17 mouse cellular contexts compared by ENCODE assay signal in genomic region chr11:115738275-115738885, GRCm38 (mm10). TPM values are rescaled to one million over a fixed set of nuclear protein-coding genes. Genes with fewer than 3 reads are reported as not detected.
DNase-seq lines count a peak whose midpoint lies in the region; ATAC-seq lines count a peak whose summit lies in the region.
"Had no signal": no experiment of that assay in that cellular context is flagged by ENCODE, and none has a peak within 500 bp of the region (broad histone marks: within the 10 kb centered on the region; RNA-seq: fewer than 3 reads in every experiment).

No protein-coding gene starts in this region.

- H3K27ac ChIP-seq in forebrain, embryonic 10.5 days: peak overlapping the region; percentile 68
- no peak overlapping the region for H3K27ac ChIP-seq in forebrain, embryonic 12.5 days
- H3K27ac ChIP-seq in limb, embryonic 13.5 days: no peak overlapping the region; the same call in 1 of the 2 replicates
- no peak overlapping the region for H3K27ac ChIP-seq in limb, embryonic 10.5 days
- H3K27ac ChIP-seq: kidney, embryonic 15.5 days; liver, embryonic 12.5 days had no signal

- H3K4me2 ChIP-seq in forebrain, embryonic 12.5 days: no peak overlapping the region
- 0 out of 2 replicates have a peak overlapping the region, but pooled peaks have one; percentile 1 for H3K4me2 ChIP-seq in limb, embryonic 13.5 days (replicated peaks)
- H3K4me2 ChIP-seq: kidney, embryonic 15.5 days; liver, embryonic 12.5 days had no signal

- intact Hi-C loops in heart, postnatal 10 days (cut with DNase I): no loop called here

- ATAC-seq in forebrain, embryonic 12.5 days (ENCODE audit: low FRiP score): no peak
- ATAC-seq in limb, embryonic 13.5 days (ENCODE audit: low FRiP score, low read depth): no peak
- ATAC-seq in cerebellum, adult (ENCODE audit: insufficient number of reproducible peaks, low FRiP score, low TSS enrichment): no peak
- ATAC-seq: activated CD4-positive, CD25-positive, alpha-beta regulatory T cell, adult 4 months; liver, embryonic 12.5 days had no signal

- WGBS in forebrain, embryonic 10.5 days: 74% methylated on average over 13 of the region's 13 CpGs
- WGBS in forebrain, embryonic 12.5 days: 74% methylated on average over 13 of the region's 13 CpGs
- WGBS in limb, embryonic 13.5 days: 27% methylated on average over 13 of the region's 13 CpGs
- 58% methylated on average over 13 of the region's 13 CpGs for WGBS in limb, embryonic 10.5 days

- H3K27me3 ChIP-seq in forebrain, embryonic 10.5 days (ENCODE audit: poor library complexity, severe bottlenecking): no peaks in the 10 kb centered on the region
- H3K27me3 ChIP-seq in forebrain, embryonic 12.5 days: no peaks in the 10 kb centered on the region
- H3K27me3 ChIP-seq in limb, embryonic 13.5 days: no peaks in the 10 kb centered on the region
- H3K27me3 ChIP-seq in limb, embryonic 10.5 days (ENCODE audit: low read depth, poor library complexity, severe bottlenecking): no peaks in the 10 kb centered on the region
- H3K27me3 ChIP-seq: kidney, embryonic 15.5 days had no signal

- no peaks in the 10 kb centered on the region for H3K36me3 ChIP-seq in forebrain, embryonic 10.5 days (replicated peaks)
- no peaks in the 10 kb centered on the region for H3K36me3 ChIP-seq in forebrain, embryonic 12.5 days (replicated peaks)
- H3K36me3 ChIP-seq in limb, embryonic 13.5 days: no peaks in the 10 kb centered on the region
- no peaks in the 10 kb centered on the region for H3K36me3 ChIP-seq in limb, embryonic 10.5 days
- H3K36me3 ChIP-seq: G1E; kidney, embryonic 15.5 days; liver, embryonic 12.5 days had no signal

- peaks cover 23% of the 10 kb centered on the region for H3K4me1 ChIP-seq in forebrain, embryonic 10.5 days
- H3K4me1 ChIP-seq in forebrain, embryonic 12.5 days: peaks cover 18% of the 10 kb centered on the region
- peaks cover 20% of the 10 kb centered on the region for H3K4me1 ChIP-seq in limb, embryonic 13.5 days
- peaks cover 9% of the 10 kb centered on the region for H3K4me1 ChIP-seq in limb, embryonic 10.5 days

- DNase-seq in forebrain, embryonic 10.5 days (ENCODE audit: extremely low spot score, low spot score): no peak
- DNase-seq in limb, embryonic 10.5 days (ENCODE audit: low spot score): no peak
- DNase-seq in R1 (ENCODE audit: low read depth, low spot score): peak; percentile 24
- DNase-seq in heart, postnatal 10 days: peak; percentile 36 to 38
- DNase-seq in thymus, postnatal 0 days (ENCODE audit: low spot score): no peak
- DNase-seq: layer of hippocampus, postnatal 36 days; right cerebral cortex, postnatal 14 days; thymus, postnatal 36 days had no signal

- no peak overlapping the region for H3K4me3 ChIP-seq in forebrain, embryonic 10.5 days
- no peak overlapping the region for H3K4me3 ChIP-seq in forebrain, embryonic 12.5 days (replicated peaks)
- H3K4me3 ChIP-seq in limb, embryonic 13.5 days: no peak overlapping the region
- H3K4me3 ChIP-seq in limb, embryonic 10.5 days: no peak overlapping the region
- H3K4me3 ChIP-seq: erythroblast, embryonic 14.5 days; kidney, embryonic 15.5 days; liver, embryonic 12.5 days; megakaryocyte, embryonic 14.5 days had no signal

- no peak overlapping the region for H3K9ac ChIP-seq in forebrain, embryonic 12.5 days
- 0 out of 2 replicates have a peak overlapping the region, but pooled peaks have one; percentile 19 for H3K9ac ChIP-seq in limb, embryonic 13.5 days
- H3K9ac ChIP-seq: kidney, embryonic 15.5 days; liver, embryonic 12.5 days had no signal

- no peaks in the 10 kb centered on the region for H3K9me3 ChIP-seq in forebrain, embryonic 10.5 days
- no peaks in the 10 kb centered on the region for H3K9me3 ChIP-seq in forebrain, embryonic 12.5 days
- H3K9me3 ChIP-seq in limb, embryonic 13.5 days: no peaks in the 10 kb centered on the region
- no peaks in the 10 kb centered on the region for H3K9me3 ChIP-seq in limb, embryonic 10.5 days (replicated peaks)
- H3K9me3 ChIP-seq: G1E; kidney, embryonic 15.5 days; liver, embryonic 12.5 days; megakaryocyte, embryonic 14.5 days had no signal

RNA-seq across cellular contexts. Expression of gene Tmem94, which starts 26.9 kb away (rescaled TPM):
- 36.8 and 38.1 TPM in 2 replicates for polyA plus RNA-seq in forebrain, embryonic 10.5 days (2016; fragmentation: Nextera tagmentation; extraction: Ambion mirVana)
- polyA plus RNA-seq in forebrain, embryonic 12.5 days (2016; fragmentation: Nextera tagmentation; extraction: Ambion mirVana): 39.0 and 45.2 TPM in 2 replicates
- polyA plus RNA-seq in limb, embryonic 13.5 days (2015; fragmentation: Nextera tagmentation; extraction: Ambion mirVana): 22.7 and 31.9 TPM in 2 replicates
- polyA plus RNA-seq in limb, embryonic 10.5 days (2016; fragmentation: Nextera tagmentation; extraction: Ambion mirVana): 30.6 and 37.7 TPM in 2 replicates
- total RNA-seq in heart, postnatal 10 days (2021): 100 to 1,000 TPM; 106 to 116 TPM
- 8.3 and 9.5 TPM in 2 replicates for polyA plus RNA-seq in thymus, postnatal 0 days (2015; fragmentation: Nextera tagmentation; extraction: Ambion mirVana)

RNA-seq across cellular contexts. Expression of gene Grb2, which starts 30.0 kb away (rescaled TPM):
- 74.4 and 79.6 TPM in 2 replicates for polyA plus RNA-seq in forebrain, embryonic 10.5 days (2016; fragmentation: Nextera tagmentation; extraction: Ambion mirVana)
- polyA plus RNA-seq in forebrain, embryonic 12.5 days (2016; fragmentation: Nextera tagmentation; extraction: Ambion mirVana): 124 and 137 TPM in 2 replicates
- 96.5 and 102 TPM in 2 replicates for polyA plus RNA-seq in limb, embryonic 13.5 days (2015; fragmentation: Nextera tagmentation; extraction: Ambion mirVana)
- 77.2 and 87.8 TPM in 2 replicates for polyA plus RNA-seq in limb, embryonic 10.5 days (2016; fragmentation: Nextera tagmentation; extraction: Ambion mirVana)
- 100 to 1,000 TPM; 122 to 144 TPM for total RNA-seq in heart, postnatal 10 days (2021)
- 143 and 144 TPM in 2 replicates for polyA plus RNA-seq in thymus, postnatal 0 days (2015; fragmentation: Nextera tagmentation; extraction: Ambion mirVana)

Comparison
In these comparisons a context has a peak if more than half of its experiments do, and no peak if none do; other contexts are left out.
1. DNase-seq: peak in R1 (single experiment) and heart, postnatal 10 days (2 of 2); none in forebrain, embryonic 10.5 days (single experiment), limb, embryonic 10.5 days (single experiment) and thymus, postnatal 0 days (single experiment).